Mouse (Mus musculus) CH12.LX (cell line): ENCODE data around the gene Epas1.

Experiments used
- HCFC1 ChIP-seq: IDR thresholded peaks from 2 replicates; pipeline ENCODE4 v1.6.1; 2012; ENCODE audit warnings: low read depth, mild to moderate bottlenecking, inconsistent platforms, low read length, improper control_type of control experiment
- POLR2A ChIP-seq: IDR thresholded peaks from 2 replicates; pipeline ENCODE4 v1.6.1; 2011; ENCODE audit warnings: low read depth, mild to moderate bottlenecking, improper control_type of control experiment, low read length
- ZMIZ1 ChIP-seq: IDR thresholded peaks from 2 replicates; pipeline ENCODE4 v1.6.1; 2012; ENCODE audit warnings: low read depth, mild to moderate bottlenecking, inconsistent platforms, low read length, improper control_type of control experiment

DNA sequence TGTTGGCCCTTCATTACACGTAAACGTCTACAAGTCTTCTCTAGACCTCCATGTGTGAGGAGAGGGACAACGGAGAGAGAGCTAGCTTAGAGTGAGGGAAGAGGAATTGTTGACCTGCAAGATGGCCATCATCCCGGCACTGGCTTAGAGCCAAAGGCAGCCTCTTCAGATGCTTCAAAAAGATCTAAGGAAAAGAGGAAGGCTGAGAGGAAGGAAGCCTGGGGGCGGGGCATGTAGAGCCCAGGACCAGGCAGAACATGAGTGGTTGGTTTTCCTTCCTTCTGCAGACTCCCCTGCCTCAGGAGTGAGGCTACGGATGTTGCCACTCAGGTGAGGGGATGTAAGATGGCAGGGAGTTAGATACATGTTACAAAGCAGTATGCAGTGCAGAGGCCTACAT lies 34.8 kb downstream of the Epas1 start:
- no peak for TF ChIP-seq ZMIZ1
- no peak for TF ChIP-seq HCFC1
- no peak for TF ChIP-seq POLR2A
